Mouse (Mus musculus): Measurements from ENCODE around the gene Zfp710. TPM values are rescaled to one million over a fixed set of nuclear protein-coding genes. Genes with fewer than 3 reads are reported as not detected.
"Not testable (repeated sequence)": the region's sequence is repeated elsewhere in the genome, so short reads cannot be mapped to it uniquely, and the experiment has no call there.

Gene Zfp710
- polyA plus RNA-seq, 1 experiment from 2014 or later = 25.1 TPM

GRCm38 (mm10) chr7:80049746-80050145 lies 25.1 kb downstream of the Zfp710 start:
- no peak overlapping the region for H3K4me2 ChIP-seq (replicated peaks)
- no peak for ATAC-seq
- H3K27me3 ChIP-seq = no peaks in the 10 kb centered on the region
- H3K36me3 ChIP-seq = no peaks in the 10 kb centered on the region
- WGBS = 67% methylated on average over 2 of the region's 2 CpGs
- H3K9me3 ChIP-seq = no peaks in the 10 kb centered on the region
- H3K4me1 ChIP-seq (replicated peaks) = peaks cover 50% of the 10 kb centered on the region
- H3K9ac ChIP-seq (replicated peaks) = no peak overlapping the region
- H3K27ac ChIP-seq = no peak overlapping the region
- H3K4me3 ChIP-seq (replicated peaks) = no peak overlapping the region

- not testable (repeated sequence) for H3K27ac ChIP-seq; H3K4me3 ChIP-seq (replicated peaks); H3K9me3 ChIP-seq; H3K27me3 ChIP-seq; H3K4me2 ChIP-seq (replicated peaks); H3K9ac ChIP-seq (replicated peaks); ATAC-seq; H3K36me3 ChIP-seq
- peaks cover 44% of the 10 kb centered on the region for H3K4me1 ChIP-seq (replicated peaks)
- WGBS = 100% methylated on average over 1 of the region's 1 CpGs
These were observed 25.8 kb downstream of the Zfp710 start for GRCm38 (mm10) chr7:80050382-80050781.

- H3K9ac ChIP-seq (replicated peaks) = no peak overlapping the region
- no peak overlapping the region for H3K4me3 ChIP-seq (replicated peaks)
- H3K36me3 ChIP-seq = no peaks in the 10 kb centered on the region
- no peak for ATAC-seq
- no peaks in the 10 kb centered on the region for H3K9me3 ChIP-seq
- peaks cover 55% of the 10 kb centered on the region for H3K4me1 ChIP-seq (replicated peaks)
- 84% methylated on average over 6 of the region's 6 CpGs for WGBS
- H3K27me3 ChIP-seq = no peaks in the 10 kb centered on the region
- no peak overlapping the region for H3K4me2 ChIP-seq (replicated peaks)
- no peak overlapping the region for H3K27ac ChIP-seq
These were observed 27.2 kb downstream of the Zfp710 start for GRCm38 (mm10) chr7:80051835-80052234.

- Histone ChIP-seq H3K4me3 (replicated peaks) (no peak overlapping the region), H3K36me3 (no peaks in the 10 kb centered on the region), H3K27ac (no peak overlapping the region), H3K9ac (replicated peaks) (no peak overlapping the region), H3K4me1 (replicated peaks) (peaks cover 55% of the 10 kb centered on the region), H3K27me3 (no peaks in the 10 kb centered on the region), H3K4me2 (replicated peaks) (no peak overlapping the region), H3K9me3 (no peaks in the 10 kb centered on the region)
- WGBS = 74% methylated on average over 11 of the region's 11 CpGs
- ATAC-seq = peak; percentile 35; the same call in 1 of the 2 replicates
These were observed 27.6 kb downstream of the Zfp710 start for GRCm38 (mm10) chr7:80052261-80052660.

GRCm38 (mm10) chr7:80053147-80053546 lies 28.5 kb downstream of the Zfp710 start:
- H3K4me1 ChIP-seq (replicated peaks) = peaks cover 56% of the 10 kb centered on the region
- 93% methylated on average over 9 of the region's 9 CpGs for WGBS

GRCm38 (mm10) chr7:80055781-80056180 lies 31.2 kb downstream of the Zfp710 start:
- Histone ChIP-seq H3K36me3 (no peaks in the 10 kb centered on the region), H3K4me3 (replicated peaks) (no peak overlapping the region), H3K27me3 (no peaks in the 10 kb centered on the region), H3K9ac (replicated peaks) (no peak overlapping the region), H3K4me2 (replicated peaks) (no peak overlapping the region), H3K9me3 (no peaks in the 10 kb centered on the region), H3K4me1 (replicated peaks) (peaks cover 51% of the 10 kb centered on the region), H3K27ac (no peak overlapping the region)
- ATAC-seq = no peak
- WGBS = 85% methylated on average over 12 of the region's 12 CpGs

More at GRCm38 (mm10) chr7:80053147-80053546, 28.5 kb downstream of the Zfp710 start:
- H3K36me3 ChIP-seq = no peaks in the 10 kb centered on the region
- H3K4me2 ChIP-seq (replicated peaks) = no peak overlapping the region
- no peak for ATAC-seq
- H3K27me3 ChIP-seq = no peaks in the 10 kb centered on the region
- no peak overlapping the region for H3K27ac ChIP-seq
- H3K9ac ChIP-seq (replicated peaks) = no peak overlapping the region
- H3K4me3 ChIP-seq (replicated peaks) = no peak overlapping the region
- H3K9me3 ChIP-seq = no peaks in the 10 kb centered on the region

- H3K4me2 ChIP-seq (replicated peaks) = peak overlapping the region; percentile 9
- 0 out of 2 replicates have a peak overlapping the region, but pooled peaks have one; percentile 4 for H3K9ac ChIP-seq (replicated peaks)
- peak overlapping the region; percentile 81 for H3K27ac ChIP-seq
- H3K9me3 ChIP-seq = no peaks in the 10 kb centered on the region
- peaks cover 52% of the 10 kb centered on the region for H3K4me1 ChIP-seq (replicated peaks)
- H3K4me3 ChIP-seq (replicated peaks) = no peak overlapping the region
- ATAC-seq = 0 out of 2 replicates have a peak, but pooled peaks have one; percentile 9
- no peaks in the 10 kb centered on the region for H3K27me3 ChIP-seq
- H3K36me3 ChIP-seq = no peaks in the 10 kb centered on the region
- WGBS = 67% methylated on average over 4 of the region's 4 CpGs
These were observed 32.5 kb downstream of the Zfp710 start for GRCm38 (mm10) chr7:80057002-80057691.

GRCm38 (mm10) chr7:80057781-80058180 lies 33.2 kb downstream of the Zfp710 start:
- 18% methylated on average over 14 of the region's 14 CpGs for WGBS
- 0 out of 2 replicates have a peak overlapping the region, but pooled peaks have one; percentile 42 for H3K9ac ChIP-seq (replicated peaks)
- no peaks in the 10 kb centered on the region for H3K36me3 ChIP-seq
- ATAC-seq = peak; percentile 29
- H3K27ac ChIP-seq = peak overlapping the region; percentile 81
- no peaks in the 10 kb centered on the region for H3K27me3 ChIP-seq
- H3K4me2 ChIP-seq (replicated peaks) = peak overlapping the region; percentile 9
- H3K4me3 ChIP-seq (replicated peaks) = no peak overlapping the region
- no peaks in the 10 kb centered on the region for H3K9me3 ChIP-seq
- peaks cover 54% of the 10 kb centered on the region for H3K4me1 ChIP-seq (replicated peaks)

- H3K27ac ChIP-seq = peak overlapping the region; percentile 81
- no peaks in the 10 kb centered on the region for H3K36me3 ChIP-seq
These were observed 33.9 kb downstream of the Zfp710 start for GRCm38 (mm10) chr7:80058405-80059063.

GRCm38 (mm10) chr7:80059064-80059838 lies 34.6 kb downstream of the Zfp710 start:
- no peaks in the 10 kb centered on the region for H3K9me3 ChIP-seq
- H3K27ac ChIP-seq = 0 out of 2 replicates have a peak overlapping the region, but pooled peaks have one; percentile 31
- H3K9ac ChIP-seq (replicated peaks) = no peak overlapping the region
- ATAC-seq = no peak
- no peak overlapping the region for H3K4me2 ChIP-seq (replicated peaks)
- H3K36me3 ChIP-seq = no peaks in the 10 kb centered on the region
- peaks cover 67% of the 10 kb centered on the region for H3K4me1 ChIP-seq (replicated peaks)
- WGBS = 75% methylated on average over 13 of the region's 13 CpGs
- no peak overlapping the region for H3K4me3 ChIP-seq (replicated peaks)
- H3K27me3 ChIP-seq = no peaks in the 10 kb centered on the region

More at GRCm38 (mm10) chr7:80058405-80059063, 33.9 kb downstream of the Zfp710 start:
- no peaks in the 10 kb centered on the region for H3K27me3 ChIP-seq
- 78% methylated on average over 4 of the region's 4 CpGs for WGBS
- no peak overlapping the region for H3K9ac ChIP-seq (replicated peaks)
- no peak overlapping the region for H3K4me2 ChIP-seq (replicated peaks)
- H3K4me3 ChIP-seq (replicated peaks) = no peak overlapping the region
- no peak for ATAC-seq
- H3K4me1 ChIP-seq (replicated peaks) = peaks cover 62% of the 10 kb centered on the region
- H3K9me3 ChIP-seq = no peaks in the 10 kb centered on the region

- no peaks in the 10 kb centered on the region for H3K36me3 ChIP-seq
- no peak overlapping the region for H3K4me2 ChIP-seq (replicated peaks)
- no peaks in the 10 kb centered on the region for H3K9me3 ChIP-seq
- WGBS = 88% methylated on average over 10 of the region's 10 CpGs
- H3K27ac ChIP-seq = no peak overlapping the region
- H3K4me3 ChIP-seq (replicated peaks) = no peak overlapping the region
- H3K4me1 ChIP-seq (replicated peaks) = peaks cover 70% of the 10 kb centered on the region
- no peaks in the 10 kb centered on the region for H3K27me3 ChIP-seq
- no peak overlapping the region for H3K9ac ChIP-seq (replicated peaks)
- no peak for ATAC-seq
These were observed 35.6 kb downstream of the Zfp710 start for GRCm38 (mm10) chr7:80060012-80060778.

All from midbrain, embryonic 13.5 days (tissue).